Mouse (Mus musculus) 416B (cell line): ENCODE measurements around the gene Ambra1.
A peak's percentile ranks its signal among the peaks of the same experiment; 100 is the strongest.

Experiments used
- DNase-seq: peaks from one replicate; pipeline ENCODE4 v3.0.0; 2011; ENCODE audit warnings: low read depth

The Ambra1 gene

GRCm38 (mm10) chr2:91871225-91871624, 141.3 kb downstream of the Ambra1 start:
- no peak for DNase-seq

GRCm38 (mm10) chr2:91872658-91873057, 142.7 kb downstream of the Ambra1 start:
- no peak for DNase-seq

GRCm38 (mm10) chr2:91876000-91876805, 146.3 kb downstream of the Ambra1 start:
- peak; percentile 32 for DNase-seq

- DNase-seq: peak; percentile 62
Observed at GRCm38 (mm10) chr2:91876806-91877140, 146.8 kb downstream of the Ambra1 start.

GRCm38 (mm10) chr2:91878387-91879180, 148.7 kb downstream of the Ambra1 start:
- DNase-seq: no peak

GRCm38 (mm10) chr2:91883961-91884360, 154.0 kb downstream of the Ambra1 start:
- DNase-seq: no peak

- DNase-seq: no peak
Observed at GRCm38 (mm10) chr2:91884616-91885015, 154.7 kb downstream of the Ambra1 start.

- DNase-seq: no peak
Observed at GRCm38 (mm10) chr2:91894716-91895115, 164.8 kb downstream of the Ambra1 start.

- no peak for DNase-seq
Observed at GRCm38 (mm10) chr2:91895401-91895800, 165.5 kb downstream of the Ambra1 start.

- DNase-seq: no peak
Observed at GRCm38 (mm10) chr2:91897968-91898367, 168.0 kb downstream of the Ambra1 start.

- DNase-seq: no peak
Observed at GRCm38 (mm10) chr2:91899141-91899540, 169.2 kb downstream of the Ambra1 start.

- no peak for DNase-seq
Observed at GRCm38 (mm10) chr2:91900431-91900830, 170.5 kb downstream of the Ambra1 start.

- DNase-seq: no peak
Observed at GRCm38 (mm10) chr2:91902336-91902735, 172.4 kb downstream of the Ambra1 start.

- no peak for DNase-seq
Observed at GRCm38 (mm10) chr2:91903171-91903925, 173.4 kb downstream of the Ambra1 start.

GRCm38 (mm10) chr2:91904618-91905307, 174.8 kb downstream of the Ambra1 start:
- no peak for DNase-seq

- DNase-seq: no peak
Observed at GRCm38 (mm10) chr2:91906141-91906540, 176.2 kb downstream of the Ambra1 start.

- no peak for DNase-seq
Observed at GRCm38 (mm10) chr2:91912616-91913015, 182.7 kb downstream of the Ambra1 start.

- DNase-seq: no peak
Observed at GRCm38 (mm10) chr2:91913328-91914110, 183.6 kb downstream of the Ambra1 start.

- no peak for DNase-seq
Observed at GRCm38 (mm10) chr2:91916346-91916977, 186.5 kb downstream of the Ambra1 start.

- no peak for DNase-seq
Observed at GRCm38 (mm10) chr2:91917096-91917495, 187.2 kb downstream of the Ambra1 start.

- DNase-seq: no peak
Observed at GRCm38 (mm10) chr2:91920130-91920529, 190.2 kb downstream of the Ambra1 start.
